Mouse (Mus musculus) lung, embryonic 16.5 days (tissue): ENCODE results near the gene Sel1l2. TPM values are rescaled to one million over a fixed set of nuclear protein-coding genes. Genes with fewer than 3 reads are reported as not detected.

Experiments used
- polyA plus RNA-seq: library from polyadenylated mRNA; unstranded; fragments of >200 nt; fragmentation: Nextera tagmentation; extraction: Ambion mirVana; gene quantifications from 2 replicates; pipeline ENCODE4 v1.2.1, GENCODE M21; 2015

The Sel1l2 gene
- polyA plus RNA-seq, 1 experiment from 2014 or later: not detected

Other genes with a start within 250 kb of the Sel1l2 start
- gene Gm17374, start 237.7 kb downstream of the Sel1l2 start, polyA plus RNA-seq: not detected in 2 replicates
- gene Esf1, start 219.1 kb downstream of the Sel1l2 start, polyA plus RNA-seq: 20.8 and 24.1 TPM in 2 replicates
- 19.9 and 22.1 TPM in 2 replicates for gene Ndufaf5, start 219.1 kb downstream of the Sel1l2 start, polyA plus RNA-seq
- 31.4 and 32.1 TPM in 2 replicates for gene Macrod2, start 5.6 kb upstream of the Sel1l2 start, polyA plus RNA-seq